Mouse (Mus musculus) E14TG2a.4 (cell line): ENCODE measurements around the gene Ube2q2.
"Not testable (repeated sequence)": the region's sequence is repeated elsewhere in the genome, so short reads cannot be mapped to it uniquely, and the experiment has no call there.

ENCODE experiments used
- CTCF ChIP-seq: conservative IDR thresholded peaks from 2 replicates; pipeline ENCODE4 v1.5.1; 2014; ENCODE audit warnings: low read length
- NANOG ChIP-seq: IDR thresholded peaks from 2 replicates; pipeline ENCODE4 v1.6.1; 2014; ENCODE audit warnings: borderline replicate concordance, low read length, mixed read lengths
- POU5F1 ChIP-seq: IDR thresholded peaks from 2 replicates; pipeline ENCODE4 v1.6.1; 2014; ENCODE audit warnings: low read length, borderline replicate concordance

- not testable (repeated sequence) for TF ChIP-seq CTCF, POU5F1, NANOG
These were observed 84.4 kb downstream of the Ube2q2 start for GRCm38 (mm10) chr9:55233076-55233475.
